Mouse (Mus musculus): Measurements from ENCODE around the gene Gm20388.

Gene Gm20388

GRCm38 (mm10) chr8:123714451-123714850 lies 3803.8 kb downstream of the Gm20388 start:
- no peak for DNase-seq

- peak; percentile 28 to 63 for DNase-seq
These were observed 3805.4 kb downstream of the Gm20388 start for GRCm38 (mm10) chr8:123715916-123716592.

- DNase-seq = peak; percentile 41 to 58
These were observed 3806.5 kb downstream of the Gm20388 start for GRCm38 (mm10) chr8:123717104-123717503.

- peak; percentile 76 to 85 for DNase-seq
These were observed 3807.2 kb downstream of the Gm20388 start for GRCm38 (mm10) chr8:123717516-123718490.

GRCm38 (mm10) chr8:123718752-123719151 lies 3808.1 kb downstream of the Gm20388 start:
- DNase-seq = no peak

GRCm38 (mm10) chr8:123719280-123719679 lies 3808.6 kb downstream of the Gm20388 start:
- DNase-seq = no peak

GRCm38 (mm10) chr8:123719811-123720210 lies 3809.2 kb downstream of the Gm20388 start:
- DNase-seq = no peak

- peak in 1 of 2 experiments; percentile 24 for DNase-seq
These were observed 3809.9 kb downstream of the Gm20388 start for GRCm38 (mm10) chr8:123720471-123721001.

- DNase-seq = no peak
These were observed 3811.6 kb downstream of the Gm20388 start for GRCm38 (mm10) chr8:123722245-123722644.

- peak in 1 of 2 experiments; percentile 9 for DNase-seq
These were observed 3814.1 kb downstream of the Gm20388 start for GRCm38 (mm10) chr8:123724752-123725151.

- no peak for DNase-seq
These were observed 3814.6 kb downstream of the Gm20388 start for GRCm38 (mm10) chr8:123725261-123725660.

GRCm38 (mm10) chr8:123726759-123727158 lies 3816.1 kb downstream of the Gm20388 start:
- DNase-seq = peak in 1 of 2 experiments; percentile 24

- DNase-seq = peak; percentile 34 to 44
These were observed 3818.6 kb downstream of the Gm20388 start for GRCm38 (mm10) chr8:123729055-123729785.

- DNase-seq = peak in 1 of 2 experiments; percentile 21
These were observed 3819.3 kb downstream of the Gm20388 start for GRCm38 (mm10) chr8:123729786-123730411.

- no peak for DNase-seq
These were observed 3821.7 kb downstream of the Gm20388 start for GRCm38 (mm10) chr8:123732332-123732731.

- no peak for DNase-seq
These were observed 3823.8 kb downstream of the Gm20388 start for GRCm38 (mm10) chr8:123734486-123734885.

GRCm38 (mm10) chr8:123736974-123737373 lies 3826.3 kb downstream of the Gm20388 start:
- DNase-seq = no peak

- DNase-seq = no peak
These were observed 3829.6 kb downstream of the Gm20388 start for GRCm38 (mm10) chr8:123740263-123740662.

- no peak for DNase-seq
These were observed 3830.6 kb downstream of the Gm20388 start for GRCm38 (mm10) chr8:123741232-123741631.

- DNase-seq = no peak
These were observed 3835.8 kb downstream of the Gm20388 start for GRCm38 (mm10) chr8:123746488-123746887.

- peak; percentile 40 to 64 for DNase-seq
These were observed 3837.1 kb downstream of the Gm20388 start for GRCm38 (mm10) chr8:123747772-123748171.

- peak; percentile 17 to 26 for DNase-seq
These were observed 3839.6 kb downstream of the Gm20388 start for GRCm38 (mm10) chr8:123750171-123750693.
